Mouse (Mus musculus): ENCODE data around the gene Csn1s2a.
"Not testable (repeated sequence)": the region's sequence is repeated elsewhere in the genome, so short reads cannot be mapped to it uniquely, and the experiment has no call there.

The Csn1s2a gene

GRCm38 (mm10) chr5:87774267-87774666, at the start of gene Csn1s2a:
TSS of gene Csn1s2a (plus strand) at chr5:87774567.
- DNase-seq: no peak

GRCm38 (mm10) chr5:87734821-87735220, 39.5 kb upstream of the Csn1s2a start:
- no peak for DNase-seq

GRCm38 (mm10) chr5:87753471-87753870, 20.9 kb upstream of the Csn1s2a start:
- DNase-seq: no peak

DNA sequence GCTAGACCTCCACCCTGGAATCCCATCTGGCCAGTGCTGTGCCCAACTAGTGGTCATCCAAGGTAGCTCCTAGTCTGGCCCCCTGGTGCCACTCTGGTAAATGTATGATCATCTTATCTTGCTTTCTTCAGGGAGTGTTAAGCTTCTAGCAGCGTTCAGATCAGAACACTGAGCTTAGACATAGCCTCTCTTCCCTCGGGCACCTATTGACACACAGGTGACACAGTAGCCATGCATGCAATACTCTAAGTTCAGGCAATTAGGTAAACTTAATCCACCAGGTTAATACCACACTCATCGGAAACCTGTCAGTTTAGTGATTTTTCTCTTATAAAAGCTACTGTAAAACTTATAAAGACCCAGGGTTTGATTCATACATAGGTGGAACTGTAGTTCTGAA, 9.8 kb upstream of the Csn1s2a start:
- no peak for DNase-seq

DNA sequence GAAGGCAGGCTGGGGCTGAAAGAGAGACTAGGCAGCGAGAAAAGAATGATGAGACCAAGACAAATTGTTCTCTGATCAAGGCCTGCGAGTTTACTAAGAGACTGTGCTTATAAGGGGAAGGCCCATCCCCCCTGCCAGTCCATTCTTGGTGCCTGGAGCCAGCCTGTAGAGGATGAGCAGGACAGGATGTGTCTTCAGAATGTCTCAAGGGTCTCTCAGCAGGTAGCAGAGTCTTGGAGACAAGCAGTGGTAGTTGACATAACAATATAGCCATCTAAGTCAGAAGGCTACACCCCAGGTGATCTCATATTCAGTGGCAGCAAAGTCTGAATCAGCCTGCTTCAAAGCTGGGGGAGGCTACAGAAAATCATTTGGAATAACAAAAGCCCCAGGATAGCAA, 2.2 kb upstream of the Csn1s2a start:
- DNase-seq: not testable (repeated sequence)

- DNase-seq: no peak
These were observed 8.4 kb downstream of the Csn1s2a start for GRCm38 (mm10) chr5:87782731-87783130.

- DNase-seq: no peak
These were observed 33.4 kb downstream of the Csn1s2a start, which contains the start of gene Csn1s2b for GRCm38 (mm10) chr5:87807782-87808181. TSS of gene Csn1s2b (plus strand) at chr5:87808082.

GRCm38 (mm10) chr5:87809253-87809652, 34.9 kb downstream of the Csn1s2a start:
- no peak for DNase-seq

- no peak for DNase-seq
These were observed 51.0 kb downstream of the Csn1s2a start, which contains the start of gene Prr27 for GRCm38 (mm10) chr5:87825386-87825785. TSS of gene Prr27 (plus strand) at chr5:87825686.
